Mouse (Mus musculus): ENCODE data around the gene Dmrtc1b.
A peak's percentile ranks its signal among the peaks of the same experiment; 100 is the strongest.
"Not testable (repeated sequence)": the region's sequence is repeated elsewhere in the genome, so short reads cannot be mapped to it uniquely, and the experiment has no call there.

Dmrtc1b gene

GRCm38 (mm10) chrX:102707535-102707934 is at the start of gene Dmrtc1b, which contains the start of gene Gm9112:
TSS of gene Dmrtc1b (plus strand) at chrX:102707865.
TSS of gene Gm9112 (minus strand) at chrX:102707635.
- not testable (repeated sequence) for DNase-seq (ENCODE audit: low spot score)

- DNase-seq (ENCODE audit: low spot score) = no peak
Measured at GRCm38 (mm10) chrX:102660712-102661111, 47.0 kb upstream of the Dmrtc1b start.

GRCm38 (mm10) chrX:102666641-102667040 is 41.0 kb upstream of the Dmrtc1b start:
- DNase-seq (ENCODE audit: low spot score) = no peak

- DNase-seq (ENCODE audit: low spot score) = not testable (repeated sequence)
Measured at GRCm38 (mm10) chrX:102684706-102685105, 23.0 kb upstream of the Dmrtc1b start.

- DNase-seq (ENCODE audit: low spot score) = not testable (repeated sequence)
Measured at GRCm38 (mm10) chrX:102686872-102687271, 20.8 kb upstream of the Dmrtc1b start, which contains the start of gene Gm3880. TSS of gene Gm3880 (minus strand) at chrX:102686972.

- DNase-seq (ENCODE audit: low spot score) = peak; percentile 12
Measured at GRCm38 (mm10) chrX:102689252-102689651, 18.4 kb upstream of the Dmrtc1b start.

- not testable (repeated sequence) for DNase-seq (ENCODE audit: low spot score)
Measured at GRCm38 (mm10) chrX:102700636-102701035, 7.0 kb upstream of the Dmrtc1b start.

- DNase-seq (ENCODE audit: low spot score) = not testable (repeated sequence)
Measured at GRCm38 (mm10) chrX:102724226-102724625, 16.6 kb downstream of the Dmrtc1b start.

Measured in testis, postnatal 14 days (tissue).